Mouse (Mus musculus) hindbrain, embryonic 10.5 days (tissue): ENCODE measurements around the gene Acat2. TPM values are rescaled to one million over a fixed set of nuclear protein-coding genes. Genes with fewer than 3 reads are reported as not detected.
"Not testable (repeated sequence)": the region's sequence is repeated elsewhere in the genome, so short reads cannot be mapped to it uniquely, and the experiment has no call there.

Experiments used
- DNase-seq: peaks from one replicate; pipeline ENCODE4 v3.0.0-alpha.2; 2017; ENCODE audit warnings: low spot score
- H3K27ac ChIP-seq: fragments of 300-500 bp; sonication (generic); 2 replicates; pipeline ENCODE4 v1.5.1; 2016; ENCODE audit warnings: mild to moderate bottlenecking, moderate library complexity
- H3K27me3 ChIP-seq: fragments of 300-500 bp; sonication (generic); 2 replicates; pipeline ENCODE4 v1.6.1; 2016; ENCODE audit warnings: mild to moderate bottlenecking; ENCODE audit not compliant: poor library complexity, insufficient read depth, severe bottlenecking
- H3K36me3 ChIP-seq: fragments of 300-500 bp; sonication (generic); 2 replicates; pipeline ENCODE4 v1.6.1; 2016; ENCODE audit warnings: mild to moderate bottlenecking, moderate library complexity
- H3K4me1 ChIP-seq: fragments of 300-500 bp; sonication (generic); replicated peaks from 2 replicates; pipeline ENCODE4 v1.6.1; 2016; ENCODE audit warnings: mild to moderate bottlenecking
- H3K4me3 ChIP-seq: fragments of 300-500 bp; sonication (generic); 2 replicates; pipeline ENCODE4 v1.5.1; 2016; ENCODE audit warnings: mild to moderate bottlenecking, moderate library complexity
- H3K9me3 ChIP-seq: fragments of 300-500 bp; sonication (generic); 2 replicates; pipeline ENCODE4 v1.6.1; 2016; ENCODE audit warnings: mild to moderate bottlenecking, moderate library complexity
- WGBS: fragments of 180-500 bp; shearing (Covaris S2); methylation state at CpG from one replicate; pipeline ENCODE4 v1.1.7; 2016; 5-methylcytosine and 5-hydroxymethylcytosine counted together
- polyA plus RNA-seq: library from polyadenylated mRNA; unstranded; fragments of >200 nt; fragmentation: Nextera tagmentation; extraction: Ambion mirVana; gene quantifications from 2 replicates; pipeline ENCODE4 v1.2.1, GENCODE M21; 2016

Acat2 gene
- polyA plus RNA-seq, 1 experiment from 2014 or later = 451 TPM

DNA sequence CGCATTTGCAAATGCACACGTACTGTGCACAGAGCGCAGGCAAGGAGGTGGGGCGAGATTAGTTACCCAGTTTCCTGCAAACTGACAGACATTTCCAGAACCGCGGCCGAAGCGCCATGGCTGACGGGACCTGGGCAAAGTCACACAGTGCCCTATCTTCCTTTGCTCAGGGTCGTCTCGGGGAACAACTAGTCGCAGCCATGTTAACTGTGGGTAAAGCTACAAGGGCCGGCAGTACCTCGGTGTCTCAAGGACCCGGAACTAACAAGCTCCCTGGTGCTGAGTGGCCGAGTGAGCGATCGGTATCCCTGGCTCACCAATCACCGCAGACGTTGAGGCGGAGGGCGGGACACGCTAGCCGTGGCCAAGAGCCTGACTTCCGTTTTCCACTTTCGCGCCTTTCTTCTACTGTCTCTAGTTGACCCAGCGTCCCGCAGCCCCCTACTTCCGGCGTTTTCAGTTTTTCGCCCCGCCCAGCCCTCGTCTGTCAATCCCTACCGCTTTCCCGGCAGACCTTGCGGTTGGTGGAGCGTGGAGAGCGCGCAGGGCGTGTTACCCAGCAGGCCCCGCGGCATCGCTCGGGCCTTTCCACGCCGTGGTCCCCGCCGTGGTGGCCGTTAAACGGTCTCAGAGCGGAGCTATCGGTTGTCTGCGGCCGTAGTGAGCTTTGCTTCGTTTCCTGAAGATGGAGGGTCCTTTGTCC is 44.5 kb downstream of the Acat2 start, which contains the start of gene Mrpl18:
Gene Mrpl18, minus strand, starts transcription at position 465 of the 703 bp plus-strand sequence.
- peak within 1 kb of the TSS; percentile 97 for H3K27ac ChIP-seq
- WGBS = under 1% methylated on average over 56 of the region's 56 CpGs
- peak; percentile 100 for DNase-seq
- H3K4me3 ChIP-seq = peak within 1 kb of the TSS; percentile 98
- peaks cover 71% of the 10 kb centered on the region for H3K36me3 ChIP-seq
- H3K9me3 ChIP-seq = no peaks in the 10 kb centered on the region
- H3K27me3 ChIP-seq = no peaks in the 10 kb centered on the region
- H3K4me1 ChIP-seq = peaks cover 18% of the 10 kb centered on the region

DNA sequence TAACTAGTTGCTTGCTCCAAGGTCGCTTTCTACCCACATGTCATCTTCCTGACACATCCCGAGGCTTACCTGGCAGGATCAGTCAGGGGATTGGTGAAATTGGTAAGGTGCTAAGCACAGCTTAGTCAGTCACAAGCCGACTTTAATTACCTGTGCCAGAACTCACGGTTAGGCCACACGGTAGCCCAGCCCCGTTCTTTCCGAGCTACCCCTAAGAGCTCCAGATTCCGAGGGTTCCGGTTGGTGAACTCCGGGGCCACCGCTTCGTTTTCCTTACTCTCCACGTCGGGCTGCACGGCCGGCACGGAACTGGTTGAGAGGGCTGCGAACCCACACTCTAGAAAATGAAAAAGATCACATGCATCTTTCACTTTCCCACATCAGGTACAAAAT is 45.1 kb downstream of the Acat2 start, which contains the start of gene Tcp1:
Gene Tcp1, plus strand, starts transcription at position 214 of the 393 bp plus-strand sequence.
- Histone ChIP-seq H3K27ac (peak within 1 kb of the TSS; percentile 97), H3K9me3 (no peaks in the 10 kb centered on the region), H3K4me3 (peak within 1 kb of the TSS; percentile 98), H3K4me1 (peaks cover 18% of the 10 kb centered on the region), H3K27me3 (no peaks in the 10 kb centered on the region), H3K36me3 (peaks cover 71% of the 10 kb centered on the region)
- 2% methylated on average over 18 of the region's 18 CpGs for WGBS
- DNase-seq = peak; percentile 24

DNA sequence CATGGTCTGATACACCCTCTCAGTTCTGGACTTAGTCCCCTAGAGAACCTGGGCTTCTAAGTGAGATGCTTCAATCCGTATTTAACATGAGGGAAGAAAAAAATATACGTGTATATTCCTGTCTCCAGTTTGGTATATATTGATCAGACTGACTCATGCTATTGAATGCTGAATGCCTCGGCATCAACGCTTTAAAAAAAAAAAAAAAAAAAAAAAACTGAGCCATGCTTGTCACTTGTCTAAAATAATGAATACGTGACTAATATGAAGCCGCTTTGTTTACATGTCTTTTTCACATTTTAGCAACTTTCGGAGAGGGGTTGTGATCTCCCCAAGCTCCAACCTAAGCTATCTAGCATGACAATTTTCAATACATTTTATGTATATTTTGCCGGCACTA is 50.2 kb downstream of the Acat2 start:
- Histone ChIP-seq H3K9me3 (no peaks in the 10 kb centered on the region), H3K4me3 (no peak overlapping the region), H3K4me1 (peaks cover 8% of the 10 kb centered on the region), H3K36me3 (peaks cover 58% of the 10 kb centered on the region), H3K27ac (no peak overlapping the region), H3K27me3 (no peaks in the 10 kb centered on the region)
- DNase-seq = no peak
- WGBS = 89% methylated on average over 8 of the region's 8 CpGs

DNA sequence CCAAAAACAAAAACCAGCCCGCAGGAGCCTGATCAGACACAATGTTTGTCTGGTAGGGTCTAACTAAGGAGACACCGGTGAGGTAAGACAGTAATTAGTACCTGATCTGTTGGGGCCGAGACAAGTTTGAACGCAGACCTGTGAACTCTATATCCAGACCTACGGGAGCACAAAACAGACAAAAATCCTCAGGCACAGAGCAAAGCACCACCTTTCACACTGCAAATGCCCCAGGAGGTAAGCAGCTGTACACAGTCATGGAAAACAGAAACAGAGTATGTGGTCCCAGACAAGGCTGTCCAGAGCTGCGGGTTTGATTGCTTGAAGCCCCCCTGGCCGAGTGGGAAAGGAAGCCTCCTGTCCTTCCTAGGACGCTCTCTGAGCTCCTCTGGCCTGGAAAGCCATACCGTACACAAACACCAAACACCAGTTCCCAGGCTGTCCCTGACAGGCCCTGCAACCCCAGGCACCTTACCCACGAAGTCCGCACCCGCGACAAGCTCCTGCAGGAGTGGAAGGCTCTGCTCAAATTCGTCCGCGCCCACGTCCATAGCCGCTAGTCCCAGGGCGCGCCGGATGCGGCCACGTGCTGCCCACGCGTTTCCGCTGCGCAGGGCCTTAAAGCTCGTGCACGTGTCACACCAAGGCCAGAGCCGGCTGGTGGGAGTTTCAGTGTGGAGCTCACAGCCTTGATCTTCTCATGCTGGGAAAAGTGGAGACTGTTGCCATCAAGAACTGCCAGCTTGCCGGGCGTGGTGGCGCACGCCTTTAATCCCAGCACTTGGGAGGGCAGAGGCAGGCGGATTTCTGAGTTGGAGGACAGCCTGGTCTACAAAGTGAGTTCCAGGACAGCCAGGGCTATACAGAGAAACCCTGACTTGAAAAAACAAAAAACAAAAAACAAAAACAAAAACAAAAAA is 50.9 kb downstream of the Acat2 start, which contains the start of gene Pnldc1:
Gene Pnldc1, minus strand, starts transcription at position 870 of the 920 bp plus-strand sequence.
- WGBS = 81% methylated on average over 35 of the region's 35 CpGs
- peaks cover 66% of the 10 kb centered on the region for H3K36me3 ChIP-seq
- no peaks in the 10 kb centered on the region for H3K9me3 ChIP-seq
- H3K4me1 ChIP-seq = no peaks in the 10 kb centered on the region; the same call in 1 of the 2 replicates
- no peak within 1 kb of the TSS for H3K27ac ChIP-seq
- no peaks in the 10 kb centered on the region for H3K27me3 ChIP-seq
- no peak within 1 kb of the TSS for H3K4me3 ChIP-seq
- no peak for DNase-seq

GRCm38 (mm10) chr17:12906436-12906835 is 54.1 kb downstream of the Acat2 start:
- Histone ChIP-seq H3K27ac (no peak overlapping the region), H3K4me3 (no peak overlapping the region), H3K27me3 (no peaks in the 10 kb centered on the region), H3K4me1 (peaks cover 14% of the 10 kb centered on the region), H3K9me3 (no peaks in the 10 kb centered on the region), H3K36me3 (peaks cover 56% of the 10 kb centered on the region)
- 92% methylated on average over 9 of the region's 9 CpGs for WGBS
- DNase-seq = no peak

DNA sequence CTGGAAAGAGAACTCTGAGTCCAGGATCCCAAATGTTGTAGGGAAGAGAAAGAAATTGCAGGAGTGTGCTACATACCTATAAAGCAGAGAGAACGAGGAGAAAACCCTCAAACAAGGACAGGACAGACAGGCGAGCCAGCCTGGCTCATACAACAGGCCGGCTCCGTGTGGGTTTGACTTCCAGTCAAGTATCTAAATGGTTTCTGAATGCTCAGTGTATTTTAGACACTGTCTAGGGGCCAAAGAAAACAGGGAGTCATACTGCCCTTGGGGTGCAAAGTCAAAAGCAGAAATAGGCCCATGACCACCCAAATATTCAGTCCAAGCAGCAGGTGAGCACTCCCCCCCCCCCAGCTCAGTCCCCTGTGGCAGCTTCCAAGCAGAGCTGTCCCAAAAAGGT is 54.7 kb downstream of the Acat2 start:
- no peaks in the 10 kb centered on the region for H3K27me3 ChIP-seq
- H3K36me3 ChIP-seq = peaks cover 56% of the 10 kb centered on the region
- DNase-seq = no peak
- WGBS = 86% methylated on average over 4 of the region's 4 CpGs
- H3K27ac ChIP-seq = no peak overlapping the region
- H3K4me1 ChIP-seq = peaks cover 14% of the 10 kb centered on the region
- H3K4me3 ChIP-seq = no peak overlapping the region
- no peaks in the 10 kb centered on the region for H3K9me3 ChIP-seq

GRCm38 (mm10) chr17:12904349-12904748 is 56.2 kb downstream of the Acat2 start:
- Histone ChIP-seq H3K36me3 (peaks cover 53% of the 10 kb centered on the region), H3K4me3 (no peak overlapping the region), H3K27me3 (no peaks in the 10 kb centered on the region), H3K9me3 (no peaks in the 10 kb centered on the region), H3K27ac (no peak overlapping the region), H3K4me1 (peaks cover 14% of the 10 kb centered on the region)
- no peak for DNase-seq
- 88% methylated on average over 1 of the region's 1 CpGs for WGBS

DNA sequence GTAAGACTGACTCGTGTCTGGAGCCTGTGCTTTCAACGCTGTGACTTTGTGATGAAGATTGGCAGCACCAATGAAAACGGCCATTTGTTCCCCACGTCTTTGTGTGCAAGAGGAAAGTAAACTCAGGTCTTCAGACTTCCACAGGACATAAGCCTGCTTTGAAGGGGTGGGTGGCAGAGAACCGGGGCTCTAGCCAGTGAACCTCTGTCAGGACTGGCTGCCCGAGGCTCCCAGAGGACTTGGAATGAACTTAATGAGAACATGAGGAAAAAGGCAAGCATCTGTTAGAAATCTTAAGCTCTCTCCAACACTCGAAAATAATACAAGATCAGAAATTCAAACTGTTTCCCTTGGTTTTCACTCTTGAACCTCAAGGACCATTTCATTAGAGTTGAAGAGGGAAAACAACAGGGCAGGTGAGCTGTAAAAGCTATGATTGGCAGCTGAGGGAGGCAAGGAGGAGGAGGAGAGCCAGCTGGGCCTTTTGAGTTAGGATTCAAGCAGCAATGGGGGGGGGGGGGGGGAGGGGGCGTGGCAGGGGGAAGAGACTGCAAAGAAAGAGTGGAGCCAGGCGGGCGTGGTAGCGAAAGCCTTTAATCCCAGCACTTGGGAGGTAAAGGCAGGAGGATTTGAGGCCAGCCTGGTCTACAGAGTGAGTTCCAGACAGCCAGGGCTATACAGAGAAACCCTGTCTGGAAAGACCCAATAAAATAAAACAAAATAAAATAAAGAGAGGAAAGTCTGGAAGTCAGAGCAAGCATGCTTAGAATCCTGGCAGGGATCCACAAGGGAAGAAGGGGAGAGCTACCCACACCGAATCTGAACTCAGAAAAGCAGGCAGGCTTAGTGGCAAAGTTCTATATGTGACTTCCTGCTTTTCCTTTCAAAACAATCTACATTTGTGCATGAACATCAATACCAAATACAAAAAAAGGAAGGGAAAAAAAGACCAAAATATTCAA is 56.9 kb downstream of the Acat2 start:
- Histone ChIP-seq H3K27ac (peak overlapping the region; percentile 64), H3K4me1 (peaks cover 14% of the 10 kb centered on the region), H3K36me3 (peaks cover 56% of the 10 kb centered on the region), H3K27me3 (no peaks in the 10 kb centered on the region), H3K4me3 (no peak overlapping the region), H3K9me3 (no peaks in the 10 kb centered on the region)
- DNase-seq = peak; percentile 31
- 45% methylated on average over 12 of the region's 12 CpGs for WGBS

- H3K4me3 ChIP-seq = no peak overlapping the region
- H3K4me1 ChIP-seq = peaks cover 14% of the 10 kb centered on the region
- 94% methylated on average over 6 of the region's 6 CpGs for WGBS
- DNase-seq = no peak
- H3K27ac ChIP-seq = no peak overlapping the region
- H3K27me3 ChIP-seq = no peaks in the 10 kb centered on the region
- H3K36me3 ChIP-seq = peaks cover 61% of the 10 kb centered on the region
- no peaks in the 10 kb centered on the region for H3K9me3 ChIP-seq
Measured at GRCm38 (mm10) chr17:12902291-12902690, 58.3 kb downstream of the Acat2 start.

GRCm38 (mm10) chr17:12898607-12899006 is 61.9 kb downstream of the Acat2 start:
- DNase-seq, H3K4me1 ChIP-seq, H3K27me3 ChIP-seq, H3K9me3 ChIP-seq, H3K4me3 ChIP-seq: not testable (repeated sequence)
- peak overlapping the region; percentile 54; the same call in 1 of the 2 replicates for H3K27ac ChIP-seq
- peaks cover 60% of the 10 kb centered on the region for H3K36me3 ChIP-seq
- WGBS = 39% methylated on average over 2 of the region's 2 CpGs

DNA sequence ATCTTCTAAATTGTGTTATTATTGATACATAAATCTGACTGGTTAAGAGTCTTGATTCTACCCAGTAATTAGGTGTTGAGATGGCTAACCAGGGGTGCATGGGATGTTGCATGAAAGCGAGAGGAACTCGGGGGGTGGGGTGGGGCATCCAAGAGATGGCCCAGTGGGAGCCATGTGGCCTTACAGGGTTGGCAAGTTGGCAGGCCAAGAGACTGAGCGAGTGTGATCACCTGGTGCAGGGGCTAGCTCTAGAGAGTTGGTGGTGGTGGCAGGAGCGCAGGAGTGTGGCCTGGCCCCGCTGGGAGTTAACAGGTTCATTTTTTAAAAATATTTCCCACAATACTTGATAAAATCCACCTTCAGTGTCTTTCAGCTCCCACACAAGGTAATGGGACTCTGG is 62.9 kb downstream of the Acat2 start:
- Histone ChIP-seq H3K27ac (peak overlapping the region; percentile 40; the same call in 1 of the 2 replicates), H3K9me3 (no peaks in the 10 kb centered on the region), H3K4me1 (no peaks in the 10 kb centered on the region; the same call in 1 of the 2 replicates), H3K27me3 (no peaks in the 10 kb centered on the region), H3K4me3 (no peak overlapping the region), H3K36me3 (peaks cover 56% of the 10 kb centered on the region)
- WGBS = 82% methylated on average over 5 of the region's 5 CpGs
- no peak for DNase-seq
